Mouse (Mus musculus): Measurements from ENCODE around the gene Crlf2. TPM values are rescaled to one million over a fixed set of nuclear protein-coding genes. Genes with fewer than 3 reads are reported as not detected.
A peak's percentile ranks its signal among the peaks of the same experiment; 100 is the strongest.

The Crlf2 gene
- polyA plus RNA-seq (2014; fragmentation: Nextera tagmentation; extraction: Ambion mirVana), result 13.8 and 19.3 TPM in 2 replicates

- peaks cover 11% of the 10 kb centered on the region for H3K9me3 ChIP-seq (ENCODE audit: control insufficient read depth, low read length)
- peak within 1 kb of the TSS; percentile 91 for H3K27ac ChIP-seq (ENCODE audit: low read depth, low read length)
- H3K27me3 ChIP-seq (ENCODE audit: control insufficient read depth, insufficient read depth, low read length), result no peaks in the 10 kb centered on the region
- H3K4me3 ChIP-seq (ENCODE audit: low read depth, low read length), result peak within 1 kb of the TSS; percentile 52
- no peaks in the 10 kb centered on the region for H3K4me1 ChIP-seq (ENCODE audit: control insufficient read depth, insufficient read depth, low read length)
- under 1% methylated on average over 54 of the region's 73 CpGs for WGBS
- ATAC-seq (ENCODE audit: low read depth), result peak; percentile 61
- H3K36me3 ChIP-seq (ENCODE audit: control insufficient read depth, insufficient read depth, low read length), result no peaks in the 10 kb centered on the region
- H3K4me2 ChIP-seq (ENCODE audit: low read depth, low read length), result peak within 1 kb of the TSS; percentile 45
- peak within 1 kb of the TSS; percentile 51 for H3K9ac ChIP-seq (replicated peaks; ENCODE audit: low read depth, low read length)
Measured at GRCm38 (mm10) chr5:109558404-109559160, at the start of gene Crlf2. Gene Crlf2 (minus strand): TSS chr5:109558993.

GRCm38 (mm10) chr5:109602585-109602984, 43.8 kb upstream of the Crlf2 start:
- no peak overlapping the region for H3K27ac ChIP-seq (ENCODE audit: low read depth, low read length)
- H3K4me1 ChIP-seq (ENCODE audit: control insufficient read depth, insufficient read depth, low read length), result no peaks in the 10 kb centered on the region
- no peak for ATAC-seq (ENCODE audit: low read depth)
- peaks cover 4% of the 10 kb centered on the region; the same call in 1 of the 2 replicates for H3K9me3 ChIP-seq (ENCODE audit: control insufficient read depth, low read length)
- no peaks in the 10 kb centered on the region for H3K27me3 ChIP-seq (ENCODE audit: control insufficient read depth, insufficient read depth, low read length)
- no peak overlapping the region for H3K9ac ChIP-seq (replicated peaks; ENCODE audit: low read depth, low read length)
- no peak overlapping the region for H3K4me3 ChIP-seq (ENCODE audit: low read depth, low read length)
- H3K4me2 ChIP-seq (ENCODE audit: low read depth, low read length), result no peak overlapping the region
- no peaks in the 10 kb centered on the region for H3K36me3 ChIP-seq (ENCODE audit: control insufficient read depth, insufficient read depth, low read length)
- WGBS, result 50% methylated on average over 1 of the region's 1 CpGs

- Histone ChIP-seq H3K9me3 (ENCODE audit: control insufficient read depth, low read length) (peaks cover 9% of the 10 kb centered on the region), H3K36me3 (ENCODE audit: control insufficient read depth, insufficient read depth, low read length) (no peaks in the 10 kb centered on the region), H3K27me3 (ENCODE audit: control insufficient read depth, insufficient read depth, low read length) (no peaks in the 10 kb centered on the region), H3K4me3 (ENCODE audit: low read depth, low read length) (no peak overlapping the region), H3K4me2 (ENCODE audit: low read depth, low read length) (no peak overlapping the region), H3K9ac (replicated peaks; ENCODE audit: low read depth, low read length) (no peak overlapping the region), H3K4me1 (ENCODE audit: control insufficient read depth, insufficient read depth, low read length) (no peaks in the 10 kb centered on the region), H3K27ac (ENCODE audit: low read depth, low read length) (no peak overlapping the region)
- WGBS, result 29% methylated on average over 3 of the region's 3 CpGs
- ATAC-seq (ENCODE audit: low read depth), result no peak
Measured at GRCm38 (mm10) chr5:109601080-109601479, 42.3 kb upstream of the Crlf2 start.

- no peak overlapping the region for H3K4me3 ChIP-seq (ENCODE audit: low read depth, low read length)
- H3K27me3 ChIP-seq (ENCODE audit: control insufficient read depth, insufficient read depth, low read length), result no peaks in the 10 kb centered on the region
- no peak overlapping the region for H3K27ac ChIP-seq (ENCODE audit: low read depth, low read length)
- no peak overlapping the region for H3K4me2 ChIP-seq (ENCODE audit: low read depth, low read length)
- H3K36me3 ChIP-seq (ENCODE audit: control insufficient read depth, insufficient read depth, low read length), result no peaks in the 10 kb centered on the region
- H3K4me1 ChIP-seq (ENCODE audit: control insufficient read depth, insufficient read depth, low read length), result no peaks in the 10 kb centered on the region
- no peak for ATAC-seq (ENCODE audit: low read depth)
- H3K9ac ChIP-seq (replicated peaks; ENCODE audit: low read depth, low read length), result no peak overlapping the region
- peaks cover 5% of the 10 kb centered on the region for H3K9me3 ChIP-seq (ENCODE audit: control insufficient read depth, low read length)
Measured at GRCm38 (mm10) chr5:109598876-109599275, 40.1 kb upstream of the Crlf2 start.

- ATAC-seq (ENCODE audit: low read depth), result no peak
Measured at GRCm38 (mm10) chr5:109596647-109597046, 37.9 kb upstream of the Crlf2 start.

GRCm38 (mm10) chr5:109562829-109563228, 4.0 kb upstream of the Crlf2 start:
- 78% methylated on average over 2 of the region's 2 CpGs for WGBS
- Histone ChIP-seq H3K36me3 (ENCODE audit: control insufficient read depth, insufficient read depth, low read length) (no peaks in the 10 kb centered on the region), H3K27me3 (ENCODE audit: control insufficient read depth, insufficient read depth, low read length) (no peaks in the 10 kb centered on the region), H3K4me1 (ENCODE audit: control insufficient read depth, insufficient read depth, low read length) (no peaks in the 10 kb centered on the region), H3K27ac (ENCODE audit: low read depth, low read length) (no peak overlapping the region), H3K9ac (replicated peaks; ENCODE audit: low read depth, low read length) (no peak overlapping the region), H3K4me3 (ENCODE audit: low read depth, low read length) (no peak overlapping the region), H3K9me3 (ENCODE audit: control insufficient read depth, low read length) (no peaks in the 10 kb centered on the region), H3K4me2 (ENCODE audit: low read depth, low read length) (no peak overlapping the region)
- no peak for ATAC-seq (ENCODE audit: low read depth)

More at GRCm38 (mm10) chr5:109596647-109597046, 37.9 kb upstream of the Crlf2 start:
- no peaks in the 10 kb centered on the region for H3K36me3 ChIP-seq (ENCODE audit: control insufficient read depth, insufficient read depth, low read length)
- H3K4me2 ChIP-seq (ENCODE audit: low read depth, low read length), result no peak overlapping the region
- peaks cover 5% of the 10 kb centered on the region for H3K9me3 ChIP-seq (ENCODE audit: control insufficient read depth, low read length)
- WGBS, result 46% methylated on average over 5 of the region's 5 CpGs
- no peak overlapping the region for H3K9ac ChIP-seq (replicated peaks; ENCODE audit: low read depth, low read length)
- no peak overlapping the region for H3K27ac ChIP-seq (ENCODE audit: low read depth, low read length)
- no peaks in the 10 kb centered on the region for H3K4me1 ChIP-seq (ENCODE audit: control insufficient read depth, insufficient read depth, low read length)
- no peak overlapping the region for H3K4me3 ChIP-seq (ENCODE audit: low read depth, low read length)
- H3K27me3 ChIP-seq (ENCODE audit: control insufficient read depth, insufficient read depth, low read length), result no peaks in the 10 kb centered on the region

GRCm38 (mm10) chr5:109559191-109559590, 398 bp upstream of the Crlf2 start:
- peak overlapping the region; percentile 52 for H3K4me3 ChIP-seq (ENCODE audit: low read depth, low read length)
- WGBS, result 23% methylated on average over 6 of the region's 6 CpGs
- H3K36me3 ChIP-seq (ENCODE audit: control insufficient read depth, insufficient read depth, low read length), result no peaks in the 10 kb centered on the region
- H3K27ac ChIP-seq (ENCODE audit: low read depth, low read length), result peak overlapping the region; percentile 91
- ATAC-seq (ENCODE audit: low read depth), result no peak
- peak overlapping the region; percentile 51; the same call in 1 of the 2 replicates for H3K9ac ChIP-seq (replicated peaks; ENCODE audit: low read depth, low read length)
- peak overlapping the region; percentile 45 for H3K4me2 ChIP-seq (ENCODE audit: low read depth, low read length)
- H3K27me3 ChIP-seq (ENCODE audit: control insufficient read depth, insufficient read depth, low read length), result no peaks in the 10 kb centered on the region
- H3K9me3 ChIP-seq (ENCODE audit: control insufficient read depth, low read length), result peaks cover 11% of the 10 kb centered on the region
- H3K4me1 ChIP-seq (ENCODE audit: control insufficient read depth, insufficient read depth, low read length), result no peaks in the 10 kb centered on the region

GRCm38 (mm10) chr5:109558123-109558403, 730 bp downstream of the Crlf2 start:
- no peaks in the 10 kb centered on the region for H3K4me1 ChIP-seq (ENCODE audit: control insufficient read depth, insufficient read depth, low read length)
- WGBS, result under 1% methylated on average over 9 of the region's 9 CpGs
- no peak; the same call in 1 of the 2 replicates for ATAC-seq (ENCODE audit: low read depth)

GRCm38 (mm10) chr5:109557321-109558122, 1.3 kb downstream of the Crlf2 start:
- Histone ChIP-seq H3K36me3 (ENCODE audit: control insufficient read depth, insufficient read depth, low read length) (no peaks in the 10 kb centered on the region), H3K27me3 (ENCODE audit: control insufficient read depth, insufficient read depth, low read length) (no peaks in the 10 kb centered on the region), H3K9me3 (ENCODE audit: control insufficient read depth, low read length) (peaks cover 11% of the 10 kb centered on the region), H3K4me2 (ENCODE audit: low read depth, low read length) (peak overlapping the region; percentile 45), H3K4me3 (ENCODE audit: low read depth, low read length) (peak overlapping the region; percentile 52), H3K27ac (ENCODE audit: low read depth, low read length) (peak overlapping the region; percentile 91), H3K4me1 (ENCODE audit: control insufficient read depth, insufficient read depth, low read length) (no peaks in the 10 kb centered on the region), H3K9ac (replicated peaks; ENCODE audit: low read depth, low read length) (peak overlapping the region; percentile 21)
- under 1% methylated on average over 35 of the region's 35 CpGs for WGBS
- peak; percentile 72 for ATAC-seq (ENCODE audit: low read depth)

More at GRCm38 (mm10) chr5:109558123-109558403, 730 bp downstream of the Crlf2 start:
- Histone ChIP-seq H3K4me3 (ENCODE audit: low read depth, low read length) (peak overlapping the region; percentile 52), H3K36me3 (ENCODE audit: control insufficient read depth, insufficient read depth, low read length) (no peaks in the 10 kb centered on the region), H3K9me3 (ENCODE audit: control insufficient read depth, low read length) (peaks cover 11% of the 10 kb centered on the region), H3K9ac (replicated peaks; ENCODE audit: low read depth, low read length) (peak overlapping the region; percentile 17; the same call in 1 of the 2 replicates), H3K27me3 (ENCODE audit: control insufficient read depth, insufficient read depth, low read length) (no peaks in the 10 kb centered on the region), H3K27ac (ENCODE audit: low read depth, low read length) (peak overlapping the region; percentile 91), H3K4me2 (ENCODE audit: low read depth, low read length) (peak overlapping the region; percentile 45)

Data from neural tube, embryonic 14.5 days (tissue).